Comparison of ENCODE assay signal across 9 mouse cellular contexts in the genomic region with DNA sequence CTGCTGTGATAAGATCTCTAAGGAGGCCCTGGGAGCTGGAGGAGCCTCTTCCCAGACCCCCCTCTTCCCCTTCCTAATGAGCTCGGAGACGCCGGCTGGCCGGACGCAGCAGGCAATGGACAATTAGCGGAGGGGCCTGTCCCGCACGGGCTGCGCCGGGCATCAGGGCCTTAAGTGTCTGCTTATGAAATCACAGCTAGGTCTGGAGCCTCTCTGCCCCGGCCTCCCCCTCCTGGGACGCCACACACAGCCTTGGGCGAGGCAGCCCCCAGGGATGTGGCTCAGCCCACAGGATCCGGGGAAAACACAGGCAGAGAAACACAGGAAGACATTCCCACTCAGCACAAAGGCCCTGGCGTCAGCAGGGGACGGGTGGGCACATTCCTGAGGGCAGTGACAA.
DNase-seq lines count a peak whose midpoint lies in the region; TF ChIP-seq lines count a peak whose summit lies in the region.
"Had no signal": no experiment of that assay in that cellular context is flagged by ENCODE, and none has a peak within 500 bp of the region (broad histone marks: within the 10 kb centered on the region; RNA-seq: fewer than 3 reads in every experiment).

No protein-coding gene starts in this region.

- H3K27me3 ChIP-seq in heart, adult 2 months (ENCODE audit: control insufficient read depth, insufficient read depth, low read length): no peaks in the 10 kb centered on the region
- H3K27me3 ChIP-seq in thymus, adult 2 months (ENCODE audit: control insufficient read depth, insufficient read depth, low read length): no peaks in the 10 kb centered on the region
- H3K27me3 ChIP-seq: liver, embryonic 15.5 days had no signal

- H3K36me3 ChIP-seq in heart, adult 2 months (ENCODE audit: control insufficient read depth, insufficient read depth, low read length): no peaks in the 10 kb centered on the region
- H3K36me3 ChIP-seq in thymus, adult 2 months (ENCODE audit: control insufficient read depth, insufficient read depth, low read length): no peaks in the 10 kb centered on the region
- H3K36me3 ChIP-seq: liver, embryonic 15.5 days had no signal

- intact Hi-C loops in heart, adult 2 months (cut with DNase I): loop anchor here (1.0 to 2.0 kb wide), 4 partner anchors 24 to 77 kb away; no protein-coding TSS in a partner anchor

- peak; percentile 23 for DNase-seq in ovary, postnatal 36 days (ENCODE audit: low spot score)
- DNase-seq in ovary, postnatal 10 days (ENCODE audit: low spot score): no peak
- peak; percentile 74 to 83 for DNase-seq in heart, adult 2 months
- DNase-seq in kidney, postnatal 10 days: peak; percentile 65
- peak; percentile 33 for DNase-seq in testis, postnatal 14 days (ENCODE audit: low spot score)
- no peak for DNase-seq in cerebellum, adult 11 months
- no peak for DNase-seq in thymus, adult 2 months
- DNase-seq in ovary, postnatal 14 days (ENCODE audit: low spot score): no peak

- H3K4me1 ChIP-seq in heart, adult 2 months (ENCODE audit: control insufficient read depth, insufficient read depth, low read length): peaks cover 2% of the 10 kb centered on the region
- no peaks in the 10 kb centered on the region for H3K4me1 ChIP-seq in thymus, adult 2 months (replicated peaks; ENCODE audit: control insufficient read depth, insufficient read depth, low read length)
- H3K4me1 ChIP-seq: liver, embryonic 15.5 days had no signal

- H3K4me3 ChIP-seq in heart, adult 2 months: no peak overlapping the region
- H3K4me3 ChIP-seq in thymus, adult 2 months (ENCODE audit: control insufficient read depth, insufficient read depth, low read length): no peak overlapping the region
- H3K4me3 ChIP-seq: liver, embryonic 15.5 days had no signal

- TF ChIP-seq POLR2A in heart, adult 2 months (IDR thresholded peaks at IDR 0.05; ENCODE audit: insufficient read depth, low read depth, low read length): no peak
- no peak for TF ChIP-seq POLR2A in thymus, adult 2 months (IDR thresholded peaks at IDR 0.05; ENCODE audit: control insufficient read depth, extremely low read depth, insufficient read depth, low read length, poor library complexity)

- peak; percentile 76; the same call in 1 of the 2 replicates for TF ChIP-seq EP300 in heart, adult 2 months (IDR thresholded peaks at IDR 0.05; ENCODE audit: insufficient read depth, low read depth, low read length)

- TF ChIP-seq CTCF in heart, adult 2 months (IDR thresholded peaks at IDR 0.05): no peak
- no peak for TF ChIP-seq CTCF in thymus, adult 2 months (IDR thresholded peaks at IDR 0.05; ENCODE audit: borderline replicate concordance, control insufficient read depth, extremely low read depth, insufficient read depth, low read length, poor library complexity)

- no peak overlapping the region for H3K9ac ChIP-seq in heart, adult 2 months (ENCODE audit: low read depth, low read length)
- H3K9ac ChIP-seq: liver, embryonic 15.5 days had no signal

- WGBS in heart, adult 2 months: 22% methylated on average over 16 of the region's 16 CpGs
- WGBS in thymus, adult 2 months: 25% methylated on average over 16 of the region's 16 CpGs

- peak overlapping the region; percentile 71 for H3K27ac ChIP-seq in heart, adult 2 months
- H3K27ac ChIP-seq in thymus, adult 2 months (ENCODE audit: control insufficient read depth, insufficient read depth, low read length): no peak overlapping the region
- H3K27ac ChIP-seq: liver, embryonic 15.5 days had no signal

- H3K79me2 ChIP-seq in heart, adult 2 months (replicated peaks; ENCODE audit: control insufficient read depth, insufficient read depth, low read length): no peaks in the 10 kb centered on the region

Comparison
In these comparisons a context has a peak if more than half of its experiments do, and no peak if none do; other contexts are left out.
1. DNase-seq: peak in ovary, postnatal 36 days (single experiment), heart, adult 2 months (2 of 2), kidney, postnatal 10 days (single experiment) and testis, postnatal 14 days (single experiment); none in ovary, postnatal 10 days (single experiment), cerebellum, adult 11 months (single experiment), thymus, adult 2 months (single experiment) and ovary, postnatal 14 days (single experiment).